Mouse (Mus musculus) forelimb bud, embryonic 11.5 days (tissue): Measurements from ENCODE around the gene Serhl.

Experiments used
- DNase-seq: peaks from one replicate; pipeline ENCODE4 v3.0.0-alpha.2; 2012; ENCODE audit warnings: low read depth, low spot score

The Serhl gene

DNA sequence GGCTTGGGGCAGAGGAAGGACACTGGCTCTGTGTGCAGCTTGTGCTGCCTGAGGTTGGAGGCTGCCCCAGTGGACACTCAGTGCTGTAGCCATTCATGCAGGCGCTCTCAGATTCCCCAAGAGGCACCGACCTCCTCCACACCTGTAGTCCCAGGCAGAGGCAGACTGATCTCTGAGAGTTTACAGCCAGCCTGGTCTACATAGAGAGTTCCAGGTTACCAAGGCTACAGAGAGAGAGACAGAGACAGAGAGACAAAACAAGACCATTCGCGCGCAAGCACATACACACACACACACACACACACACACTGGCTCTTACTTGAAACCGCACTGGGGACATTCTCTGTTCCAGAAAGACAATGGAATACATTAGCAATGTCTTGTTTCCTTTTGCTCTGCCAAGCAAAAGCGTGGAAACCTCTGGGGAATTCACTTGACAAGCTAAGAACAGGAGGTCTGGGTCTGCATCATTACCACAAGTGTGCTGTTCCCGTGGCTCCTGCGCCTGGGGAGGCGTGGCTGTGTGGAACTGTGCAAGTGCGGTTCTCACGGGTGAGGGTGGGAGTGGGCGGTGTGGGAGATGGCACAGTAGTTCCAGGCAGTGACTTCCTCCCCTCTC is 5.2 kb upstream of the Serhl start:
- DNase-seq = no peak

DNA sequence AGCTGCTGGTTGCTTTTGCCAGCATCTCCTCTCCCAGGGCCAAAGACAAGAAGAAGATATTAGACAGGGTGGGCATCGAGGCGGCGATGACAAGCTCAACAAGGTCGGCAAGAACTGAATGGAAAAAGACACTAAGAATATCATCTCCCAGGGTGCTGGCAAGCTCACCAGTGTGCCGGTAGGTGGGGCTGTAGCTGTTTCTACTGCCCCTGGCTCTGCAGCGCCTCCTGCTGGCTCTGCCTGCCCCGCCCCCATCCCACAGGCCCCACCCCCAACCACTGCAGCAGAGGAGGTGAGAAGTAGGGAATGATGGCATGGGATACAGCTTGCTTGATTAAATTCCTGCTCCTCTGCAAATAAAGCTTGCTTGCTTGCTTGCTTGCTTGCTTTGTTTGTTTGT is 3.4 kb upstream of the Serhl start:
- DNase-seq = no peak

DNA sequence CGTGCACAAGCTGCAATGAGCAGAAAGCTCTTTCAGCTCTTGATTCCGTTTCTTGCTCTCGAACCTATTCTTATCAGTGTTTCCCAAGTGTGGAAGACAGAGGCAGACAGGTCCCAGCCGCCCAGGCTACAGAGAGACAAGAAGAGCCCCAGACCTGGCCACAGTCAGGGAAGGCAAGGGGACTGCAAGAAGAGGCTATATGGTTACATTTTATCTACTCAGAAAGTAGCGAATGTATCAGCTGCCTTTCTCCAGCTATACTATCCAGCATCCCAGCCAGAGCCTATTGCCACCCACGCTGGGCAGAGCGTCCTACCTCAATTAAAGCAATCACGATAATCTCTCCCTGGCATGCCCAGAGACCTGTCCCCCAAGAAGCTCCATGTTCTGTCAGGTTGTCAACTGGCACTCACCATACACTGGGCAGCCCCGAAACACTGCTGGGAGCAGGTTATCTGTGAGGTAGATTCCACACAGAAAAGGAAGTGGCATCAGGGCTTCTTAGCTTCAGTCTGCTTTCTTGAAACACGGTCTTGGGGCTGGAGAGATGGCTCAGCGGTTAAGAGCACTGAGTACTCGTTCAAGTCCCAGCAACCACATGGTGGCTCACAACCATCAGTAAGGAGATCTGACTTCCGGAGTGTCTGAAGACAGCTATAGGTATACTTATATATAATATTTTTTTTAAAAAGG is 2.5 kb upstream of the Serhl start:
- DNase-seq = no peak

DNA sequence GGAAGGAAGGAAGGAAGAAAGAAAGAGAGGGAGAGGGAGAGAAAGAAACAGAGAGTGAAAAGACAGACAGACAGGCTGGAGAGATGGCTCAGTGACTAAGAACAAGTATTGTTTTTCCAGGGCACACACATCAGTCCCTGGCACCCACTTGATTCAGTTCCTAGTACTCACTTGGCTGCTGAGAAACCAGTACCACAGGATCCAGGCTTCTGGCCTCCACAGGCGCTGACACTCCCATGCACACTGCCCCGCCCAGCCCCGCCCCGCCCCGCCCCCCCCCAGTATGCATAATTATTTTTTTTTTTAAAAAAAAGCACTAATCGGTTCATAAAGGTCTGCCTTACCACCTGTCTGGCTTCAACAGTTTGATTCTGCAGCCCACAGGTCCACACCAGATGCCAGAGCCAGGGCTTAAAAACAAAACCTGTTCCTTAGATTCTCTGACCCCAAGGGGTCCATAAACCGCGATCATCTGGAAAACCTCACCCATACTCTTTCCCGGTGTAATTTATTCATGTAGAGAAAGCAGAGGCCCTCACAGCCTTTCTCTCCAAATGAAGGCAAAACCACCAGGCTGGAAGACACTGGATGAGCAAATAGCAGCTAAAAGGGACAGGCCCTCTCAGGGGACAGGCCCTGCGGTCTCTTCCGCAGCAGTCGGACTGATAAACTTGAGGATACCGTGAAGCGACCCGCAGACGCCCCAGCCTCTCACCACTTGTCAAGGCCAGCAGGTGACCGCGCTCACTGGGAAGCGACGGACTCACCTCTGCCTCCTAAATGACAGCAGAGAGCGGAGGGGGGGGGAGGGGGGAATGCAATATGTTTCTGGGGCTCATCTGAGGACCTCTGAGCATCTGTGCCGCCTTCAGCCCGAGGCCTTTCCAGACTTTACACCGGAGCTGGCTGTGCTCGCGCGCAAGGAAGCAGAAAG is 544 bp upstream of the Serhl start:
- DNase-seq = no peak

DNA sequence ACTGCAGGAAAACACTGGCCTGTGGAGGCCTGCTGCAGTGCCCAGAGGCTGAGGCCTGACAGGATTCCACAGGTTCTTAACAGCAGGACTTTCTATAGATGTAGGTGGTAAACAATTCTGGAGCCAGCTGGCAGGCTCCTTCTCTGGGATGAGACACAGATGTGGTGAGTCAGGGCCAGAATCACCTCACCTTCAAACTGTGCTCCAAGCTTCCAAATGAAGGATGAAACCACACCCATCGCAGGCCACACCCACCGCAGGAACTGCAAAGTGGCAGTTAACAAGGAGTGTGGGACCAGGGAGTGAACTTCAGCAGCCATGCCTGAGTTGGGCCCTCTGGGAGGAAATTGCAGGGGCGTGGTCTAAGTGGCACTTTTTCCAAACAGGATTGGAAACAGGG is 1.6 kb downstream of the Serhl start:
- no peak for DNase-seq

DNA sequence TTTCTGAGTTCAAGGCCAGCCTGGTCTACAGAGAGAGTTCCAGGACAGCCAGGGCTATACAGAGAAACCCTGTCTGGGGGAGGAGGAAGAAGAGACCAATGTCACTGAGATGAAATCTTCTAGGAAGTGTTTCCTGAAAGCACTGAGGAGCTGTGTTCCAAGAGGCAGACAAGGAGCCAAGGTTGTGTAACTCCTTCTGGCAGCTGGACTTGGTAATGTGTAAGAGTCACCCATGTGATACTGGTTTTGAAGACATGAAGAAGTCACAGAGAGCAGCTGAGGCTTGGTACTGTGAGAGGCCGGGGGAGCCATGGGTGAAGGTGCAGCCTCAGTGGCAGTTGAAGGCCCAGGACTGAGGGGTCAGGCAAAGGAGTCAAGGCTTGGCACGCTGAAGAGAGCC is 4.4 kb downstream of the Serhl start:
- no peak for DNase-seq

DNA sequence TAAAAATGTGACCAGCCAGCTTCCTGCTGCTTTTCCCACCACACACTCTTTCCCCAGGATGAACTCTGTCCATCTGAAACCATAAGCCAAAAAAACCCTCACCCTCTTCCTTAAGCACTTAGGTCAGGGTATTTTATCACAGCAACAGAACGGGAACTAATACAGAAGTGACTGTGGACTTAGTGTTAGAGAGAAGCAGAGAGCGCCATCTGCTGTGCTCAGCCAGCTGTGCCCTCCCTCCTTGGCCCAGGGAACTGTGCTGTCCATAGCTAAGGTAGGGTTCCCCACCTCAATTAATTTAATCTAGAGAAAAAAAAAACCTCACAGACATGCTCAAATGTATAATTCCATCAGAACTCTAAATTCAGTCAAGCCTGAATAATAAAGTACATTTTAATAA is 6.6 kb downstream of the Serhl start:
- DNase-seq = no peak

DNA sequence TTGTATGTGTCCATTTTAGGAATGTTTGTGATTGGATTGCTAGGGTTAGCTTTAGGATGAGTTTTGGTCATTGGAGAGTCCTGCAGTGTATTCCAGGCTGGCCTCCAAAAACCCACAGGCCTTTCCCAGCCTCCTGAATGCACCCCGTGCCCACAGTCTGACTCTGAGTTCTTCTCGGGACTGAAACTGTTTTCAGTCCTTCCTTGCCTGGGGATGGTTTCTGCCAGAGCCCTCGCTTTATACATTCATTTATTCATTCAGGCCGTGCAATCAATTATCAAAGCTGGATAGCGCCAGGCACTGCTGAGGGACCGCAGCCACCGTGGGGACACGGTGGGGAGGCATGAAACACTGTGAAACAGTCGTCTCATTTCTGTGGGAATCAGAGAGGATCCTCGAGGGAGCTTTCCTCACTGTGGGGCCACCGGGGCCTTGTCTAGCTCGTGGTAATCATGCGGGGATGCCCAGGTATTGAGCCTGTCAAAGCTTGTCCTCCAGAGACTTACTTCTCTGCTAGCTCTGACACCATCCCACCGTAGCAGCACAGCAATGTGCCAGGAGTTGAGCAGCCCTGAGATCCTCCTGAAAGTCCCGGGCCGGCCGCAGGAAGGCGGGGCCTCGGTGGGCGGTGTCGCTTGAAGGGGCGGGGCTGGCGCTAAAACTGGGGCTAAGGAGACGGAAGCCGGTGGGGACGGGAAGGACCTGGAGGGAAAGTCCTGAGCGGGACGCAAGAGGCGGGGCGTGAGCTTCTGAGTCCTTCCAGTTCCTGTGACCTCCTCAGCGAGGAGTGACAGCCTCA is 10.4 kb downstream of the Serhl start:
- peak; percentile 81 for DNase-seq

DNA sequence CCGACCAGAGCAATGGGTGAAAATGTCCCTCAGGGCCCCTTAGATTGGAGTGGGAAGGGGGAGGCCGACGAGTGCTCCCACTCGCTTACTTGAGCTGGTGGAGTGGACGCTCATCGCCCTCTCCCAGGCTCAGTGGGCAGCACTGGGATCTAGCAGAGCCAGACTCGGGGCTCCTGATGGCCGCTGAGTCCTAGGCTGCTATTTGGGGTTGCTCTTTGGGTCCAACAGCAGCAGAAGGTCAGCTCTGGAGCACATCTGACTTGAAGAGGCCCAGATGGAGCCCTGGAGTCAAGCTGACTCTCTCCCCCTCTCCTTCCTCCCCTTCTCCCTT is 11.0 kb downstream of the Serhl start:
- DNase-seq = no peak

DNA sequence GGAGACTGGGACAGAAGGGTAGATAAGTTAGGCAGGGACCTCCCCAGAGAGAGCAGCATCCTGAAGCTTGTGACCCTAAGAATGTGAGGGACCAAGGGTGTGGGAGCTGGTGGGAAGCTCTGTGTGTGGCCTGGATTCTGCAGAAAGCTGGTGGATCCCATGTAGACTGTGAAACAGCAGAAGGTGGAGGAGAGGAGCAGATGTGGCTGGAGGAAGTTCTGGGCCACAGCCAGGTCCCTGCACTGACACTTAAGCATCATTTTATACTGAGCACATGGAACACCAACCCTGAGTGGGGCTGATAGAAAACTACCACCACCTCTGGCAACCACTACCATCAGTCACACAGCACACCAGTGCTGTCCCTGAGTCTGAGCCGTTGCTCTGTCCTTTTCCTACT is 13.8 kb downstream of the Serhl start:
- DNase-seq = no peak

DNA sequence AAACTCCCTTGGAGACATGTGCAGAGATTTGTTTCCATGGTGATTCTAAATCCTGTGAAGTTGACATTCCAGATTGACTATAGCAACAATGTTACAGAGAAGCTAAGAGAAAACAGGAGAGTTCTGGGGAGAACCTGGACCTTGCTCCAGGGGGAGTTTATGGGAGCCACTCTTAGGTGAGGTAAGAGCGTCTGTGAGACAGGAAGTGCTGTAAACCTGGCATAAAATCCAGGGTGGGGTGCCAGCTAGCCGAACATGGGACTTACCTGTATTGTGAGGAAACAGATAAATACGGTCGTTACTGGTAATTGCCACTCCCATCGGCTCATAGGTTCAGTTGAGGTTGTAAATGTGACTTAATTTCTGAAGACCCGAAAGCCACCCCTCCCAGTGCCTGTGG is 17.1 kb downstream of the Serhl start:
- no peak for DNase-seq

DNA sequence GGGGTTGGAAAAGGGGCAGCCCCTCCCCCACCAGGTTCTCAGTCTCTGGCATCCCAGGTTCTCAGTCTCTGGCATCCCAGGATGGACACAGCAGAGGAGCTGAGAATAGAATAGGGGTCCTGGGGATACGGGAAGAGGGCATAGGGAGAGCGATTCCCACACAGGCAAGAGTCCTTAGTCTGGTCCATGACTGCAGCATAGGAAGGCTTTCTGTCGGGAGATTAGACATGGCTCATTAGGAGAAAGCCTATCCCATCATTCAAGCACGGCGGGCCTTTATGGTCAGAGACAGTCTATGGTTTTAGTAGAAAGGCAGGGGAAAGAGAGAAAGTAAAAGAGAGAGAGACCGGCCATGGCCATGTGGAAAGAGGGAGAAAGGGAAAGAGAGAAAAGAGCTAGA is 18.5 kb downstream of the Serhl start:
- no peak for DNase-seq

DNA sequence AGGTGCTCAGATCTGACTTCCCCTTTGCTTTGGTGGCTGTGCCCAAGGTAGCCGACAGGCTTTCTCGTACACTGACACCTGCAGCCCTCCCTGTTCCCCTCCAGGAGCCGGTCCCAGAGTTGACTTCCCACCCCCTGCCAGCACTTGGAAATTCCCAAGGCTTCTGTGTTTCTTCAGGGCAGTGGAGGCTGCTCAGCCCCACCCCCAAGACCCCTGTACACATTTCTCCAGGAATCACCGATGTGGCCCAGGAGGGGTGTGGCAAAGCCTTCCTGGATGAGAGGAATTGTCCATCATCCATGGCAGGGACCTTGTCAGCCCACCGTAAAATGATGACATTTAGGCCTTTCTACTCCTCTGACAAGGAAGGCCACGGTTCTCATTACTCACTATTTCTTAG is 22.0 kb downstream of the Serhl start:
- DNase-seq = no peak

DNA sequence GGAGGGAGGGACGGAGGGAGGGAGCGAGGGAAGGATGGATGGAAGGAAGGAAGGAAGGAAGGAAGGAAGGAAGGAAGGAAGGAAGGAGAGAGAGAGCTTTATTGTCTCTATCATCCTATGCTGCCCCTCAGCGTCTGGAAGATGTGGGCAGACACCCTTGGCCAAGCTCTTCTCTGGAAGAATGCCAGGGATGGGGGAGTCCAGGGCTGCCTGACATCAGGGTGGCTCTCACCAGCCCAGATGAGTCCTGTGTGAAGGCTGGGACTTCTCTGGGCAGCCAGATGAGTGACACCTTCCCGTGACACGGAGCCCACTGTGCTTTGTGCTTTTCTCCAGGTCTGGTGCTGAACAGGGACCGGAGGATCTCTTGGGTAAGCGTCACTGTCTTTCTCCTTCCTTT is 22.6 kb downstream of the Serhl start:
- no peak for DNase-seq

DNA sequence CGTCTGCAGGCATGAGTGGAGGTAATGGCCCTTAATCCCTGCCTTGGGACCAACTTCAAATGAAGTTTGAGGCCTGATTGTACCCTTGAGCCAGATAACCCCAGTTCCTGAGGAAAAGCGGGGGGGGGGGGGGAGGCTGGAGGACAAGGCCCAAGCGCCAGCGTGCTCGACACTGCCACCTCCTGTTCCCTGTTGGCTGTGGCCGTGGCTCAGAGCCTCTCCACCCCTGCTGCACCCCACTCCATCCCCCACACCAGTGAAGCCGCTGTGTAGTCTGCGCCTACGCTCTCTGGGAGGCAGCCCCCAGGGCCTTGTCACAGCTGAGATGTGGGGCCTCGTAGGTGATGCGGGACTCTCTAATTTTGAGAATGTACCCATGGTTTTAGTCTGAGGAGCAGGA is 23.6 kb downstream of the Serhl start:
- peak; percentile 49 for DNase-seq

DNA sequence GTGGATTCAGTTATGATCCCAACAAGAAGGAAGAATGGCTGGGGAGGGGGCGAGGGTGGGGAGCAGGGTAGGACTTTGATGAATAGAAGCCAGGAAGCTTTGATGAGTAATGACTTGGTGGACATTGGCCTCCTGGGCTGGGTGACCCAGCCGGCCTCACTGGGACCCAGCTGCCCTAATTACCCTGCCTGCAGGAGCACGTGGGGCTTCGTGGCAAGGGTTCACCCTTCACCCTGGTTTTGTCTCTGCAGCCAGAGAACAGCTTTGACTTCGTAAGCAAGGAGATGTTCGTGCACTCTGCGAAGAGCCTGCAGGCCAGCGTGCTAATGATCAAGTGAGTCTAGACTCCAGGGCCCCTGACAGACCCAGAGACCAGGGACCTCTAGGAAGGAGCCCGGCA is 24.8 kb downstream of the Serhl start:
- no peak for DNase-seq

DNA sequence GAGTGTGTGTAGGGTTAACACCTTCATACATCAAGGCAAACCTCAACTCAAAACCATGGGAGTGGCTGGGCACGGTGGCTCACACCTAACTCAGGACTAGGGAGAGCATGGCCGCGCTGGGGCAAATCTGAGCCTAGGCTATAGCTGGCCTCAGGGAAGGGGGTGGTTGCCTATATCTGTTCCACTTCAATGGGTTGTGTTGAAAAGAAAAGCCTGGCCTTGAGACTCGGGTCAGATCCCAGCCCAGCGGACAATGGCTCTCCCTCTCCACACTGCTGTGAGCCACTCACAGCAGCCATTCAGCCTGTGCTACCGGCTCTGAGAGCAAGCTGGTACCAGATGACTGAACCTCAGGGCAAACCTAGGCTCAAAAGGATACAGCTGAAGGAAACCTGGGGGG is 25.8 kb downstream of the Serhl start:
- DNase-seq = no peak

DNA sequence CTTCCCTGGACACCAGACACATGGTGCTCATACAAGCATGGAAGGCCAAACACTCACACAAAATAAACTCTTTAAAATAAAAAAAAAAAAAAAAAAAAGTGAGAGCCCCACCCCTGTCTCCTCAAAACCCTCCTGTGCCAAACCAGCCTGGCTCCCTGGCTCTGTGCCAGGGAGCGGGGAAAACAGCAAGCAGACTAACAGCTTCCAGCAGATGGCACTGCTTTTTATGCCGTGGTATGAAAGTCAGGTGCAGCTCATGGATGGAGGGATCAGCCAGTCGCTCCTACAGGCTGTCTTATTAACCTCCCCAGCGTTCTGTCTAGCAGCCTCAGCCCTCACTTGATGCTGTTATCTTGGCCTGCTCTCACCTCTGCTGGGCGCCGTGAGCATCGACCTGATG is 29.1 kb downstream of the Serhl start:
- DNase-seq = no peak

DNA sequence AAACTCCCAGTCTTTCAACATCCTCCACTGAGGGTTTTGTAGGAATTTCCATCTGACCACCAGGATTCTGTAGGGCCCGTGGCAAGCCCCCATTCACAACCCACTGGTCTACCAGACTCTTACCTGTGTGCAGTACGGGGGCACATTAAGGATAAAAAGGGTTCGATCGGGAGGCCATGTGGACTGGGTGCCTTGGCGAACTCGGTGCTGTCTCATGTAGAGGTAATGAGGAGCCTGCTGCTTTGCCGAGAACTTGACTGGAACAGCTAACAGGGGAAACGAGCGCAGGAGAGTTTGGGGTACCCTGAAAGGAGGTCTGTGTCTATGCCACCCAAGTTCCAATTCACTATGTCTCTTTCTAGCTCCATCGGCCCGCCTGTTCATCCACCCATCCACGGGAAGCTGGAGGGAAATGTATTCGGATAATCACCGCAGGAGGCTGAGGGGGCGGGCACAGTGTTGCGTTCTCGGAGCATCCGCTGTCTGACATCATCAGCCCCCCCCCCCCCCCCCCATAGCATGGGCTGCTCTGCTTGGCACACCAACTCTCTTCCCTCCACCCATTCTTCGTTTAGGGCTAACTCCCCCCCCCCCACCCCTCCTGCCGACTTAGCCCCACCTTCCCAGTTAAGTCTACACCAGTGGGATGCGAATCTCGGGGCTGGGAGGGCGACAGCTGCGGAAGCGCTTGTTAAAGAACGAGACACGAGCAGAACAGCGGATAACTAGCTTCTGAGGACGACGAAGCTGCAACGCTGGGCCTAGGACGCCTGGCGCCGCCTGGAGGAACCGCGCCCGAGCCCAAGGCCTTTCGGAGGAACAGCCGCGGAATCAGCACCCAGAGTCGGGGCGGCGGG is 32.6 kb downstream of the Serhl start:
- DNase-seq = peak; percentile 31

DNA sequence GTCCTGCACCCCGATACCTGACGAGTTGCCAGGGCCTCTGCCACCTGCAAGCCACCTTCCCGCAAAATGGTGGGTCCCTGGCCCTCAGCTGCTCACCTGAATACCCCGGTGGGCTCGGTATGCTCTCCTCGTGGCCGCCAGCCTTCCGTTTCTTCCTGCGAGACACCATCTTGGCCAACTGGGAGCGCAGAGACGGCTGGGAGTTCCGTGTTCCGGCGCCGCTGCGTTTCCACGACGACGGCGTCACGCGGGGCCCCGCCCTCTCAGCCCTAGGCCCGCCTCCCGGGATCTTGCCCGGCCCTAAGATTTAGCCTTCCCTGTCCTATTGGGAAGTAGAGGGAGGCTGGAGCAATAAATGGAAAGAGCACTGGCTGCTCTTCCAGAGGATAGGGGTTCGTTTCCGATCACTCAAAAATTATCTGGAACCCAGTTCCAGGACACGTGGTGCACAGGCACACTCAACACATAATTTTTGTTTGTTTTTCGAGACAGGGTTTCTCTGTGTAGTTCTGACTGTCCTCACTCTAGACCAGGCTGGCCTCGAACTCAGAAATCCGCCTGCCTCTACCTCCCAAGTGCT is 33.4 kb downstream of the Serhl start, which contains the start of gene Rrp7a:
Gene Rrp7a (minus strand): TSS at position 236 of the 580 bp plus-strand sequence.
- DNase-seq = peak; percentile 88

DNA sequence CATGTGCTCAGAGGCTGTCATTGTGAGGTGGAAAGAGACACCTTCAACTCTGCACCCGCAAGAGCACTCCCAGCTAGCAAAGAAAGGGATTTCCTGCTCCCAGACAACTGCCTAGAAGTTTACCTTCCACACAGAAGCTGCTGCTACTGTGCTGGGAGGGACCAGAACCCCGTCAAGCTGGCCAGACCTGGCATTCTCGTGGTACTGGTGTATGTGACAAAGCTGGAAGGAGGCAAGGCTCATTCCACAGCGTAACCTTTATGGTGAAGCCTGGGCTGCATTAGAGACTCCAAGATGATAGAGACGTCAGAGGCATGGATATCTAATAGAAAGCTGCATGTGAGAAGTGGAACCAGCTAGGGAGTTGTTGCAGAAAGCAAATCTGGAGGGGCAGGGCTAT is 35.3 kb downstream of the Serhl start:
- DNase-seq = no peak
